Mouse (Mus musculus) left cerebral cortex, adult 9 months (tissue): Measurements from ENCODE around the gene Hist1h2bf.

Experiments
- DNase-seq, 2 experiments: peaks; one replicate each; pipeline ENCODE4 v3.0.0; 2022; ENCODE audit warnings: low spot score in 2 of 2

The Hist1h2bf gene

DNA sequence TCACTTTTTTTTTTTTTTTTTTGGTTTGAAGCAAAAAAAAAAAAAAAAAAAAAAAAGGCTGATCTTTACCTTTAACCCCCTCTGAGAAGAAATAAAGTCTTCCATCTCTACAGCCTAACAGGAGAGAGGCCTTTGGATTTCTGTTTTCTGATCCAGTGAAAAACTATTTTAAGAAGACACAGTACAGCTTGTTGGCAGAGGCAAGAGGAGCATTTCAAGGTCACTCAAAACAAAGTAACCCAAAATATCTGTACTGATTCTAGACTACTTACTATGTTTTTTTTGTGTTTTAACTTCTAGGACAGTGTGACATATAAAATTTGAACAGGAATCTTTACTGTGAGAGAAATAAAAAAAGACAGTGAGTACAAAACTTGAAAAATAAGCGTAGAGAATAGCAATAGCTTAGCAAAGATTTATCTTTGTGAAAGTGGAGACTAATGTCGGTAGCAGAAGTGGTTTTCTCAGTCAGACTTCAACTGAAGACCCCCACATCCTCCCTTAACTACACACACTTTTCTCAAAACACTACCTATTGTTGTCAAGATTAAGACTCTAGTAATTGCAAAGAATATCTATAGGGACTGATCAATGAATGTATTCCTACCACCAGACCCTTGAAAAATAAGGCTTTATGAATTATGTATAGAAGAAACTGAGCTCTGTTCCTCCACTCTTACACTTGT, 44.4 kb downstream of the Hist1h2bf start:
- no peak for DNase-seq

- no peak for DNase-seq
Measured at GRCm38 (mm10) chr13:23529005-23529404, 45.0 kb downstream of the Hist1h2bf start.

- DNase-seq: peak; percentile 78 to 96
Measured at GRCm38 (mm10) chr13:23526312-23526711, 47.7 kb downstream of the Hist1h2bf start.

DNA sequence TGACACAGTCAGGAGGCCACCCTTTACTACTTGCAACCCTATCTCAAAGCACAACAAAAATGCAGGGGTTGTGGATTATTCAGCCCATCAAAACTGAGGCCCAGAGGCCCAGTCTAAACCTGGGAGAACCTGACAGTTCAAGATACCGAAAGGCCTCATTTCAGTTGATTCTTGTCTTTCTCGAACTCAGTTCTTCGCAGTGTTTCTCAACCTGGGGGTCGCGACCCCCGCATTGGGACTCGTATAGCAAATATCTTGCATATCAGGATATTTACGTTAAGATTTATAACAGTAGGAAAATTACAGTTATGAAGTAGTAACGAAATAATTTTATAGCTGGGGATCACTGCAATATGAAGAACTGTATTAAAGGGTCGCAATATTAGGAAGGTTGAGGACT, 48.1 kb downstream of the Hist1h2bf start:
- no peak for DNase-seq

- peak in 1 of 2 experiments; percentile 63 for DNase-seq
Measured at GRCm38 (mm10) chr13:23524654-23525053, 49.3 kb downstream of the Hist1h2bf start.

- no peak for DNase-seq
Measured at GRCm38 (mm10) chr13:23523976-23524375, 50.0 kb downstream of the Hist1h2bf start.
